Mouse (Mus musculus) 3T3-L1 (cell line): ENCODE results near the gene Glra1.
"Not testable (repeated sequence)": the region's sequence is repeated elsewhere in the genome, so short reads cannot be mapped to it uniquely, and the experiment has no call there.

Source experiments
- DNase-seq: peaks from one replicate; pipeline ENCODE4 v3.0.0-alpha.2; 2015; ENCODE audit warnings: low read depth, low spot score

The Glra1 gene

GRCm38 (mm10) chr11:55607808-55608523 lies at the start of gene Glra1:
TSS of gene Glra1 (minus strand) at chr11:55608198.
- peak; percentile 51 for DNase-seq

DNA sequence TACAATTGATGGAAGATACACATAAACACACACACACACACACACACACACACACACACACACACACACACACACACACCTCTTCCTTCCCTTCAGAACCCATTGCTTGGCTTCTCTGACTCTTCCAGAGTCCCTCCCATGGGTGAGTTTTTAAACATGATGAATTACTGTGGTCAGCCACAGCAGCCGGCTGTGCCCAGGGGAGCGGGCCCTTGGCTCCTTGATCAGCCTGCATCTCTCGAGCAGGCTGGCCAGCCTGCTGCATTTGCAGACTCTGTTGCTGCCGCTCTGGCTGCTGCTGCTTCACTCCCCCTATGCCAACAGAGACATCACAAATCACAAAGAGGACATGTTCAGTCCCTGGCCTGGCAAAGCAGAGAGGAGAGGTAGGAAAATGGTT lies 29.0 kb upstream of the Glra1 start:
- peak; percentile 27 for DNase-seq

DNA sequence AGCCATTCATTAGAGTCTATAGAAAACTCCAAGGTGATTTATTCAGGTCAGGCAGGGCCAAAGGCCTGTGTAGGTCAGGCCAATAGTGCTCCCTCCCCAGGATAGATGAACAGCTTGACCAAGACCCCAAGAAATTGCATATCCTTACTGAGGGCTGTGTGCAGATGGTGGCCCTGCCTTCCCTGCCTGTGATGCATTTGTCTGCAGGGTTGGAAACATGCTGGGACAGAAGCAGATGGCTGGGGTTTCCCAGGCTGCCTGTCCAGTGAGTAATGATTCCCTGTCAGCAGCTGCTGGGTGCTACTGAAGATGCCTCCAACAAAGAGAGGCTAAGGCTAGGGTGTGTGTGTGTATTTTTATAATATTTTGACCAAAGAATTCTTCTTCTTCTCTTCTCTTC lies 25.9 kb upstream of the Glra1 start:
- DNase-seq, result no peak

DNA sequence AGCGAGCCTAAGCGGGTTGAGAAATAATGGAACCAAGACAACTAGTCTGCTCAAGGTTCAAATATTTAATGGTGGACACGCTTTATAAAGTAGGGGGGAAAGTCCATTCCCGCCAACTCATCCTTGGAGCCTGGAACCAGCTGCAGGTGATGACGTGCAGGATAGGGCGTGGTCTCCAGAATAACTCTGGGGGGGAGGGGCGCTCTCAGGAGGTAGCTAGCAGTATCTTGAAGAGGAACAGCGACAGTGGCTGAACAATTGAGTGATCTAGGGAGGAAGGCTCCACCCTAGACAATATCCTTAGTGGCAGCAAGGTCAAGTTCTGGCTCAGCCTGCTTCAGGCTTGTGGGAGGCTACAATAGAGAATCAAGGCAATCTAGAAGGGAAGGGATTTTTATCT lies 6.6 kb upstream of the Glra1 start:
- DNase-seq, result not testable (repeated sequence)

GRCm38 (mm10) chr11:55608524-55608920 lies 524 bp upstream of the Glra1 start:
- DNase-seq, result no peak

DNA sequence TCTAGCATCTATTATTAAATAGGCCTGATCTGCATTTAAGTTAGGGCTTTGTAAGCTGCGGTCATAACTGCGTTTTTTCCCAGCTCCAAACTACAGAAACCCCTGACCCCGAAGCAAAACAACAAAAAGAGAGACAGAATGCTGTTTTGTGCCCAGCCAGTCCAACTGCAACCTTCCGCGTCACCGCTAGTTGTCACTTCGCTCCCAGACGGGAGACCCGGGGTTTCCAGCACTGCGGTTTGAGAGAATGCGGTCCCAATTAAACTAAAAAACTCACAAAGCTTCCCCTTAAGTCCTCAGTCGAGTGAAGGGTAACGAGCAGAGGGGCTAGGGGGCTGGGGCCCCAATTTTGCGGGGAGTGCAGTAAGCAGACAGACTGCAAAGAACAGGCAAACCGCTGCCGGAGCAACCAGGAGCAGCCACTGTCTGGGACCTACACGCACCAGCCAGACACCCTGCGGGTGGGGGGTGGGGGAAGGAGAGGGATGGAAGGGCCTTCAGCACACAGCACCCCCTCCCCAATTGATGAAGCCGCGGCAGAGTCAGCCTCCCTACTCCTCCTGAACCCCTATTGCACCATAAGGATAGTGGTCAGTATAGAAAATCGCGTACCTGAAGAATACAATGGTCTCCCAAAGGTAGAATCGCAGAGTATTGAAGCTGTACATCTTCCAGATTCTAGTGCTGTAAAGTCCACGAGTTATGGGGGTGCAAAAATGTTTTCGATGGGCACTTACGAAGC lies 761 bp downstream of the Glra1 start:
- DNase-seq, result no peak

GRCm38 (mm10) chr11:55601447-55602065 lies 6.4 kb downstream of the Glra1 start:
- DNase-seq, result no peak

GRCm38 (mm10) chr11:55595726-55596125 lies 12.3 kb downstream of the Glra1 start:
- no peak for DNase-seq

- DNase-seq, result no peak
Observed at GRCm38 (mm10) chr11:55594411-55594810, 13.6 kb downstream of the Glra1 start.

DNA sequence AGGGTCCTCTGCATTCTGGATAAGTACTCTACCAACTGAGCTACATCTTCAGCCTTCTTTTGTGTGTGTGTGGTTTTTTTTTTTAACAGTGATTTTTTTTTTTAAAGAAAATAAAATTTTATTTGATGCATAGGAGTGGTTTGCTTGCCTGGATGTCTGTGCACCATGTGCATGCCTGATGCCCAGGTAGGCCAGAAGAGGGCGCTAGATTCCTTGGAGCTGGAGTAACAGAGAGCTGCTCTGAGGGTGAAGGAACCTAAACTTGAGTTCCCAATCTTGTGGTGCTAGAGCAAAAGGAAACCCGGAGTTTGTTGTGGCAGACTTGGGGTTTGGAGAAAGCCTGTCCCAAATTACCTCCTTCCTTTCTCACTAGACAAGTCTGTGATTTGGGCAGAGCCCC lies 16.8 kb downstream of the Glra1 start:
- no peak for DNase-seq

GRCm38 (mm10) chr11:55589376-55590167 lies 18.4 kb downstream of the Glra1 start:
- no peak for DNase-seq

DNA sequence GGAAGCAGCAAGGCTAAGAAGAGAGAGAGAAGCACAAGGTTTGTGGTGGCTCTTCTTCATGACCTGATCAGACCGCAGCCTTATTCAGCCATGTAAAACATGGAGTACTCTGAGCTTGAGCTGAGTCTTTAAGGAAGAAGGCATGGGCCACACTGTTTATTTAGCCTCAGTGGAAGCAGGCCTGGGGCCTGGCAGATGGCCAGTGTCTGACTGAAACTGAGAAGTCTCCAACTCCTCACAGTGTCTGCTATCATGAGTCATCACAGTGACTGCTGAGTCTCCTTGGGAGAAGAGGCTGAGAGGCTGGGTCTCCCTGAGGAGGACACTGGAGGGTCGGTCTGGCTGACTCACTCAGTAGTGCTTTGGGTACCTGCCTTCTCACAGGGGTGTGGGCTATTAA lies 33.6 kb downstream of the Glra1 start:
- peak; percentile 88 for DNase-seq

GRCm38 (mm10) chr11:55571144-55571543 lies 36.9 kb downstream of the Glra1 start:
- DNase-seq, result peak; percentile 58

- no peak for DNase-seq
Observed at GRCm38 (mm10) chr11:55566309-55567099, 41.5 kb downstream of the Glra1 start.

GRCm38 (mm10) chr11:55545690-55546089 lies 62.3 kb downstream of the Glra1 start:
- no peak for DNase-seq

DNA sequence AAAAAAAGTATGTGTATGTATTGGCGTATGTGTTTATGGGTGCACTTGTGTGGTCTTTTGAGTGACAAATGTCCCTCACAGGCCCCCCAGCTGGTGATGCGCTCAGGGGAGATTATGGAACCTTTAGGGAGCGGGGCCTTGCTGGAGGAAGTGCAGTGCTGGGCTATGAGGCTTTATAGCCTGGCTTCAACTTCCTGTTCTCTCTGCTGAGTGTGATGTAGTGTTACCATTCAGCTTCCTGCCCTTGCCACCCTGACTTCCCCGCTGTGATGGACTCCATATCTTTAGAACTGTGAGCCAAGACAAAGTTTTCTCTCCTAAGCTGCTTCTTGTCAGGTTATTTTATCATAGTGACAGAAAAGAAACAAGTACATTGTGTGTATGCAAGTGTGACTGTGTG lies 65.3 kb downstream of the Glra1 start:
- no peak for DNase-seq

GRCm38 (mm10) chr11:55542128-55542527 lies 65.9 kb downstream of the Glra1 start:
- no peak for DNase-seq

- DNase-seq, result no peak
Observed at GRCm38 (mm10) chr11:55534766-55535165, 73.2 kb downstream of the Glra1 start.

GRCm38 (mm10) chr11:55533378-55533777 lies 74.6 kb downstream of the Glra1 start:
- peak; percentile 9 for DNase-seq

DNA sequence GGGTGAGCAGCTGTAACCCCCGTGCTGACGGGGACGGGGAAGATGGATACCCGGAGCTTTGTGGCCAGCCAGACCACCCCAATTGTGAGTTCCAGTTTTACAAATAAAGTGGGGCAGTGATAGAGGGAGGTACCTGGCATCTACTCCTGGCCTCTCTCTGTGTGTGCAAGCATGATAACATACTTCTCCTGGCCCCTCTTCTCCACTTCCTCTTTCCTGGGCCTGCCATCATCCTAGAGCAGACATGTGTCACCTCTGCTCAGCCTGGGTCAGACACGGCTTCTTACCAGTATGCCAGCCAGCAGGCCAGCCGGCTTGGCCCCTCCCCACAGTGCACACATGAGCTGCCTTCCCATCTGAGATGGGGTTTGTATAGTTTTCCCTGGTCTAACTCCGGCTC lies 77.3 kb downstream of the Glra1 start:
- DNase-seq, result no peak
